Mouse (Mus musculus): ENCODE data around the gene Fbxl13.

DNA sequence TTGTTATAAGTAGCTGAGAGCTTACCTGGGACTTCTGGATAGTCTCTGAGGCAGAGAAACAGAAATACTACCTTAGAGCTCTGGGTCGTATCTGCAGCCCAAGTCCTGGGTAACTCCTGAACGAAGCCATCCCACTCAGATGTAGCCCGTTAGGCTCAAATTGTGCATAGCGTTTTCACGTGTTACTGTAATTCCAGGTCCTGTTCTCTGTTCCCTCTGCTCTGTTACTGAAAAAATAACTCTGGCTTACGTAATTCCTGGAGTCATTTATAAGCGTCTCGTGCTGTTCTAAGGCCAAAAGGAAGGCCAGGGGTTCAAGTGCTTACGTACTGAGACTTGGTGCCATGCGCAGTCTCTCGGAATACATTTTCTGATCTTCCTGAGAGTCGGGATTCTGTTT, 177.3 kb downstream of the Fbxl13 start:
- TF ChIP-seq CTCF (IDR thresholded peaks at IDR 0.05; ENCODE audit: low read depth, low read length) (no peak), TAL1 (conservative IDR thresholded peaks at IDR 0.05; ENCODE audit: low read depth, low read length) (no peak), POLR2AphosphoS5 (IDR thresholded peaks at IDR 0.05; ENCODE audit: insufficient replicate concordance, low read depth, low read length) (no peak), GATA1 (IDR thresholded peaks at IDR 0.05; ENCODE audit: borderline replicate concordance, low read length) (no peak)

All from G1E (cell line).